Mouse (Mus musculus): ENCODE measurements around the gene Polr2m. TPM values are rescaled to one million over a fixed set of nuclear protein-coding genes. Genes with fewer than 3 reads are reported as not detected.

The Polr2m gene
- polyA plus RNA-seq, 1 experiment from 2014 or later: 380 TPM

Other genes with a start within 250 kb of the Polr2m start
- 64.7 and 65.3 TPM in 2 replicates for gene Myzap, start 106.4 kb upstream of the Polr2m start, polyA plus RNA-seq (2016; fragmentation: Nextera tagmentation; extraction: Ambion mirVana)